Mouse (Mus musculus) large intestine, adult 2 months (tissue): ENCODE results near the gene Tstd2. TPM values are rescaled to one million over a fixed set of nuclear protein-coding genes. Genes with fewer than 3 reads are reported as not detected.

Experiments used
- DNase-seq: peaks from one replicate; pipeline ENCODE4 v3.0.0-alpha.2; 2012; ENCODE audit warnings: low read depth, low spot score
- WGBS: fragments of 180-500 bp; shearing (Covaris S2); methylation state at CpG from one replicate; pipeline ENCODE4 v1.1.7; 2018; 5-methylcytosine and 5-hydroxymethylcytosine counted together
- polyA plus RNA-seq: library from polyadenylated mRNA; depleted of rRNA; stranded (reverse); fragments of >200 nt; gene quantifications from 2 replicates; pipeline ENCODE4 v1.2.3, GENCODE M21; 2012; rRNA removed

The Tstd2 gene
- 11.0 and 15.0 TPM in 2 replicates for polyA plus RNA-seq

GRCm38 (mm10) chr4:46138287-46139222 is at the start of gene Tstd2, which contains the start of gene Ncbp1:
TSS of gene Tstd2 (minus strand) at chr4:46138694.
TSS of gene Ncbp1 (plus strand) at chr4:46138613.
- under 1% methylated on average over 90 of the region's 90 CpGs for WGBS

GRCm38 (mm10) chr4:46186466-46186865 is 48.0 kb upstream of the Tstd2 start:
- no peak for DNase-seq
- 62% methylated on average over 3 of the region's 3 CpGs for WGBS

More at GRCm38 (mm10) chr4:46138287-46139222, at the start of gene Tstd2, which contains the start of gene Ncbp1:
- DNase-seq = peak; percentile 86

GRCm38 (mm10) chr4:46185890-46186289 is 47.4 kb upstream of the Tstd2 start:
- WGBS = 74% methylated on average over 9 of the region's 9 CpGs
- DNase-seq = no peak

GRCm38 (mm10) chr4:46185423-46185822 is 46.9 kb upstream of the Tstd2 start:
- DNase-seq = no peak
- 47% methylated on average over 8 of the region's 8 CpGs for WGBS

- DNase-seq = no peak
- WGBS = 78% methylated on average over 7 of the region's 7 CpGs
Observed at GRCm38 (mm10) chr4:46182181-46182580, 43.7 kb upstream of the Tstd2 start.

GRCm38 (mm10) chr4:46181168-46181567 is 42.7 kb upstream of the Tstd2 start:
- WGBS = 74% methylated on average over 6 of the region's 6 CpGs
- no peak for DNase-seq

- 87% methylated on average over 7 of the region's 7 CpGs for WGBS
- DNase-seq = no peak
Observed at GRCm38 (mm10) chr4:46177496-46177895, 39.0 kb upstream of the Tstd2 start.

- WGBS = 61% methylated on average over 5 of the region's 5 CpGs
Observed at GRCm38 (mm10) chr4:46177018-46177417, 38.5 kb upstream of the Tstd2 start.

GRCm38 (mm10) chr4:46176313-46176712 is 37.8 kb upstream of the Tstd2 start:
- WGBS = 80% methylated on average over 4 of the region's 4 CpGs

More at GRCm38 (mm10) chr4:46177018-46177417, 38.5 kb upstream of the Tstd2 start:
- DNase-seq = no peak

GRCm38 (mm10) chr4:46171761-46172160 is 33.3 kb upstream of the Tstd2 start:
- 48% methylated on average over 7 of the region's 7 CpGs for WGBS
- no peak for DNase-seq

More at GRCm38 (mm10) chr4:46176313-46176712, 37.8 kb upstream of the Tstd2 start:
- no peak for DNase-seq

- 94% methylated on average over 5 of the region's 5 CpGs for WGBS
- no peak for DNase-seq
Observed at GRCm38 (mm10) chr4:46165831-46166230, 27.3 kb upstream of the Tstd2 start.

GRCm38 (mm10) chr4:46164027-46164426 is 25.5 kb upstream of the Tstd2 start:
- WGBS = 38% methylated on average over 2 of the region's 2 CpGs
- DNase-seq = peak; percentile 46

GRCm38 (mm10) chr4:46151903-46152544 is 13.5 kb upstream of the Tstd2 start:
- DNase-seq = no peak
- 95% methylated on average over 12 of the region's 12 CpGs for WGBS

GRCm38 (mm10) chr4:46146881-46147280 is 8.4 kb upstream of the Tstd2 start:
- DNase-seq = no peak
- 92% methylated on average over 1 of the region's 1 CpGs for WGBS

GRCm38 (mm10) chr4:46144323-46144722 is 5.8 kb upstream of the Tstd2 start:
- no peak for DNase-seq
- WGBS = 72% methylated on average over 3 of the region's 3 CpGs

GRCm38 (mm10) chr4:46137629-46138286 is 736 bp downstream of the Tstd2 start:
- 4% methylated on average over 17 of the region's 17 CpGs for WGBS
- DNase-seq = no peak

GRCm38 (mm10) chr4:46131791-46132190 is 6.7 kb downstream of the Tstd2 start:
- DNase-seq = no peak
- WGBS = 77% methylated on average over 6 of the region's 6 CpGs

- no peak for DNase-seq
- WGBS = 70% methylated on average over 3 of the region's 3 CpGs
Observed at GRCm38 (mm10) chr4:46130221-46130620, 8.3 kb downstream of the Tstd2 start.

- DNase-seq = no peak
- 93% methylated on average over 8 of the region's 8 CpGs for WGBS
Observed at GRCm38 (mm10) chr4:46129311-46130004, 9.0 kb downstream of the Tstd2 start.
